Mouse (Mus musculus) cerebellum, adult 9-11 months (tissue): Measurements from ENCODE around the gene Tubb2b.

Experiments
- DNase-seq: peaks from one replicate; pipeline ENCODE4 v3.0.0; 2022

The Tubb2b gene

GRCm38 (mm10) chr13:34134276-34134675 is 4.0 kb upstream of the Tubb2b start:
- DNase-seq = no peak

- no peak for DNase-seq
Measured at GRCm38 (mm10) chr13:34133326-34134071, 3.2 kb upstream of the Tubb2b start.

- DNase-seq = no peak
Measured at GRCm38 (mm10) chr13:34132875-34133274, 2.6 kb upstream of the Tubb2b start.

- DNase-seq = no peak
Measured at GRCm38 (mm10) chr13:34132299-34132698, 2.0 kb upstream of the Tubb2b start.

- no peak for DNase-seq
Measured at GRCm38 (mm10) chr13:34131708-34132060, 1.4 kb upstream of the Tubb2b start.

GRCm38 (mm10) chr13:34131011-34131707 is 893 bp upstream of the Tubb2b start:
- no peak for DNase-seq

GRCm38 (mm10) chr13:34129485-34130225 is 611 bp downstream of the Tubb2b start:
- DNase-seq = peak; percentile 30

GRCm38 (mm10) chr13:34128276-34129114 is 1.8 kb downstream of the Tubb2b start:
- no peak for DNase-seq

GRCm38 (mm10) chr13:34125711-34126110 is 4.6 kb downstream of the Tubb2b start:
- DNase-seq = no peak

- no peak for DNase-seq
Measured at GRCm38 (mm10) chr13:34120536-34120935, 9.7 kb downstream of the Tubb2b start.

GRCm38 (mm10) chr13:34119406-34119805 is 10.9 kb downstream of the Tubb2b start:
- DNase-seq = no peak

GRCm38 (mm10) chr13:34118816-34119215 is 11.4 kb downstream of the Tubb2b start:
- no peak for DNase-seq

- no peak for DNase-seq
Measured at GRCm38 (mm10) chr13:34116508-34116907, 13.8 kb downstream of the Tubb2b start.

GRCm38 (mm10) chr13:34114654-34115053 is 15.6 kb downstream of the Tubb2b start:
- no peak for DNase-seq

GRCm38 (mm10) chr13:34113086-34113485 is 17.2 kb downstream of the Tubb2b start:
- no peak for DNase-seq

- no peak for DNase-seq
Measured at GRCm38 (mm10) chr13:34112369-34113081, 17.7 kb downstream of the Tubb2b start.

- no peak for DNase-seq
Measured at GRCm38 (mm10) chr13:34111878-34112277, 18.4 kb downstream of the Tubb2b start.

GRCm38 (mm10) chr13:34111019-34111418 is 19.2 kb downstream of the Tubb2b start:
- no peak for DNase-seq

GRCm38 (mm10) chr13:34109677-34110058 is 20.6 kb downstream of the Tubb2b start:
- DNase-seq = no peak

- DNase-seq = no peak
Measured at GRCm38 (mm10) chr13:34109035-34109676, 21.1 kb downstream of the Tubb2b start.

- no peak for DNase-seq
Measured at GRCm38 (mm10) chr13:34106999-34107398, 23.3 kb downstream of the Tubb2b start.

- no peak for DNase-seq
Measured at GRCm38 (mm10) chr13:34106256-34106655, 24.0 kb downstream of the Tubb2b start.
